Mouse (Mus musculus) T-helper 1 cell (primary cell): ENCODE data around the gene Gss.

Experiments used
- in situ Hi-C: fragments of 300-600 bp; cut with MboI, MseI; formaldehyde crosslinking; loops from one replicate; pipeline ENCODE4 v1.15.1; 2025; ENCODE audit warnings: high pct_unique_total_duplicates

Gss gene

DNA sequence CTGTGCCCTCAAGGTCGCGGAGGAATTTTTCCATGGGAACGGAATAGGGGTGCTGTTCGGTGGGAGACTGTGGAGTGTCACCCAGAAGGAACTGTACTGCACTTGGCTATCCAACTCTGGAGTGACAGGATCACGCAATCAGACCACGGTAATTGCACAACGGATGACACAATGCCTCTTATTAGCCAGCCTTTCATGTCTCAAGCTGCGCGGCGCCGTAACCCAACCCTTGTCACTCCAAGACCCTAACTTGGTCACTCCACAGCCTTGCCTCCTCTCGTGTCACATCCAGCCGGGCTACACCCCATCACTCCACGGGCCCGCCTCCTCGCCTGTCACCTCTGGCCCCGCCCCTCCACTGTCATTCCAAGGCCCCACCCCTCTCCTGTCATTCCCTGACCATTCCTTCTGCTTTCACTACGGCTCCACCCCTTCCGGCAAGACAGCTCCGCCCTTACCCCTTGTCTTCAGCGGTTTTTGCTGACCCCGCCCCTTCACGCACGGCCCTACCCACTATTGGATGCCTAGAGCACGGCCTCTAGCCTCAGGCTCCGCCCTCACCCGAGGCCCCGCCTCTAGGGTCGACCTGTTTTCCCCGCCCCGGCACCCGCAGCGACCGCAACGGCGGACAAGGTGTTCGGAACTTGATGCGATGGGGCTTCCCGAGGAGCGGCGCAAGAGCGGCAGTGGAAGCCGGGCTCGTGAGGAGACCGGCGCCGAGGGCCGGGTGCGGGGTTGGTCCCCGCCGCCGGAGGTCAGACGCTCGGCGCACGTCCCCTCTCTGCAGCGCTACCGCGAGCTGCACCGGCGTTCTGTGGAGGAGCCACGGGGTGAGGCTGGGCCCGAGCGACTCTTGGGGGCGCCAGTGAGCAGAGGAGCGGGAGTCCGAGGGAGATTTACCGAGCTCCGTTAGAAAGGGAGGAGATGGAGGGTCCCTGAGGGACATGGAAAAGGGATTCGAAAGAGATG is 74.9 kb downstream of the Gss start, which contains the start of the genes Acss2 and Ggt7:
Acss2 (plus strand) TSS at position 494 of the 969 bp plus-strand sequence.
Ggt7 (minus strand) TSS at position 783 of the 969 bp plus-strand sequence.
- in situ Hi-C loops = loop anchor here (25.0 kb wide), 1 partner anchor 245 kb away; the partner anchor contains the start of gene Procr

DNA sequence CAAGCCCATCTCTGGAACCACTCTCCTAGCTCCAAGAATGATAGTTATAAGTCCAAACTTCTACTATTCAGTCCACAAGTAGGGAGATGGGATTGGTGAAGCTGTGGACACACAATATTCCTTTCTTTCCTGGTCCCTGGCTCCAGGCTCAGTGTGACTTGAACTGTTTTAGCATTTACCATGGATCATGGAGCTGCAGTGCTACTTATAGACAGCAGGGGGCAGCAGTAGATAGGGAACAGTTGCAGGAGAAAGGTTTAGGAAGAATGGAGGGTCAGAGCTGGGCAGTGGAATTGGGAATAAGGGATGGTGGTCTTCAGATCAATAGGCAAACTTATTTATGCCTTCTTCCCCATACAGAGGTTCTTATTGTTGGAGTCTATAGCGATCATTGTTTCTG is 76.7 kb downstream of the Gss start:
- in situ Hi-C loops = loop anchor here (25.0 kb wide), 1 partner anchor 246 kb away; the partner anchor contains the start of gene Procr

DNA sequence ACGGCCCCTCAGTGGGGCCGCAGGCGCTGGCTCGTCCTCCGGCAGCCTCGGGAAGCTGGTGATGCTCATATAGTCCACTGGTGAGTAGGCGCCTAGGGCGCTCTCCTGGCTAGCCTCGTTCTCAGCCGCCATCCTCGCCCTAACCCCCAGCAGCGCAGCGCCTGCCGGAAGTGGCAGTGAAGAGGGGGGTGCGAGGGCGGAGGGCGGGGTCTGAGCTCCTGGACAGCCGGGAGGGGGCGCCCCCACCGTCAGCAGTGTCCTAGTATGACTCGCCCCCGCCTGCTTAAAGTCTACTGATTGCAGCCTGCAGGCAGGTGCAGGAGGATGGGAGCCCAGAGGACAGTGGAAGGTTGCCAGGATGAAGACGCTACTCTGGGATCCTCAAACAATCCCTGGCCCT is 77.9 kb downstream of the Gss start:
- in situ Hi-C loops = loop anchor here (5.0 to 25.0 kb wide), 3 partner anchors 73 to 248 kb away; partner anchors contain the start of gene Procr

DNA sequence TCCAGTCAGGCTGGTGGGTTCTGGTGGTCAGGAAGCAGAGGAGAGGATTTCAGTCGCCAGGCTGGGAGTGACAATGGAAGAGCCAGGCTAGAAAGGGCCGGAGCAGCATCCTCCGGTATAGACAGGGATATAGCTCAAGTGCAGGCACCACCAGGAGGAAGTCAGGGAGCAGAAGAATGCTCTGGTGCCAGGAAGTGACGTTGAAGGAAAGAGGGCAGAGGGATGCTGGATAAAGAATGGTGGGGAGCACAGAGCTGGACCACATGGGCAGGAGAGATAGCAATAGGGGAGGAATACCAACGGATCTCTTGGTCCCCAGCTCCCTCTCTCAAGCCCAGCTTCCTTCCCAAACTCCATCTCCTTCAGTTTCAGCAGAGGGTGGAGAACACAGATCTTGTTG is 79.1 kb downstream of the Gss start:
- in situ Hi-C loops = loop anchor here (5.0 to 25.0 kb wide), 3 partner anchors 74 to 249 kb away; partner anchors contain the start of gene Procr
